Mouse (Mus musculus) myocyte (in vitro differentiated cells): ENCODE measurements around the gene Elavl2.

Experiments used
- POLR2A ChIP-seq: IDR thresholded peaks from one replicate; pipeline ENCODE4 v1.6.1; 2011; ENCODE audit warnings: low read depth, mild to moderate bottlenecking, control low read depth, moderate library complexity; ENCODE audit not compliant: insufficient read length
- USF1 ChIP-seq: IDR thresholded peaks from one replicate; pipeline ENCODE4 v1.6.1; 2011; ENCODE audit warnings: low read depth, mild to moderate bottlenecking, control low read depth, moderate library complexity

GRCm38 (mm10) chr4:91362520-91362919, 38.1 kb downstream of the Elavl2 start:
- TF ChIP-seq POLR2A (no peak), USF1 (no peak)
